Mouse (Mus musculus) kidney, adult 2 months (tissue): Measurements from ENCODE around the gene G3bp2. TPM values are rescaled to one million over a fixed set of nuclear protein-coding genes. Genes with fewer than 3 reads are reported as not detected.
"Not testable (repeated sequence)": the region's sequence is repeated elsewhere in the genome, so short reads cannot be mapped to it uniquely, and the experiment has no call there.

Experiments used
- DNase-seq: peaks from one replicate; pipeline ENCODE4 v3.0.0; 2021
- H3K27ac ChIP-seq: fragments of 200-500 bp; 2 replicates; pipeline ENCODE4 v1.5.1; 2012; ENCODE audit warnings: low read depth, low read length, control low read depth, inconsistent platforms; ENCODE audit not compliant: insufficient read depth
- H3K27me3 ChIP-seq: fragments of 200-500 bp; replicated peaks from 2 replicates; pipeline ENCODE4 v1.6.1; 2012; ENCODE audit warnings: mild to moderate bottlenecking, moderate library complexity, low read length, inconsistent platforms; ENCODE audit not compliant: control insufficient read depth, insufficient read depth
- H3K36me3 ChIP-seq: fragments of 200-500 bp; 2 replicates; pipeline ENCODE4 v1.6.1; 2012; ENCODE audit warnings: mild to moderate bottlenecking, moderate library complexity, low read length, inconsistent platforms; ENCODE audit not compliant: control insufficient read depth, insufficient read depth
- H3K4me1 ChIP-seq: fragments of 200-500 bp; 2 replicates; pipeline ENCODE4 v1.6.1; 2011; ENCODE audit warnings: low read length; ENCODE audit not compliant: control insufficient read depth, insufficient read depth
- H3K4me3 ChIP-seq: fragments of 200-500 bp; 2 replicates; pipeline ENCODE4 v1.5.1; 2011; ENCODE audit warnings: mild to moderate bottlenecking, low read depth, low read length, control low read depth; ENCODE audit not compliant: insufficient read depth
- CTCF ChIP-seq: fragments of 200-500 bp; conservative IDR thresholded peaks from 2 replicates; pipeline ENCODE4 v1.5.1; 2011; ENCODE audit warnings: low read depth, mild to moderate bottlenecking, control low read depth, low read length, moderate library complexity, mixed read lengths; ENCODE audit not compliant: insufficient read depth, insufficient read length
- POLR2A ChIP-seq: fragments of 200-500 bp; IDR thresholded peaks from one replicate; pipeline ENCODE4 v1.6.1; 2011; ENCODE audit warnings: low read depth, low read length, control low read depth
- WGBS: fragments of 180-500 bp; shearing (Covaris S2); methylation state at CpG from one replicate; pipeline ENCODE4 v1.1.7; 2018; 5-methylcytosine and 5-hydroxymethylcytosine counted together
- polyA plus RNA-seq: library from polyadenylated mRNA; depleted of rRNA; stranded (reverse); fragments of >200 nt; gene quantifications from 2 replicates; pipeline ENCODE4 v1.2.3, GENCODE M21; 2012; rRNA removed

The G3bp2 gene
- polyA plus RNA-seq = 15.1 and 20.6 TPM in 2 replicates

GRCm38 (mm10) chr5:92083417-92084038, at the start of gene G3bp2:
Gene G3bp2 (minus strand): TSS chr5:92083719.
- Histone ChIP-seq H3K27ac (peak within 1 kb of the TSS; percentile 80), H3K4me3 (peak within 1 kb of the TSS; percentile 91), H3K27me3 (no peaks in the 10 kb centered on the region), H3K36me3 (no peaks in the 10 kb centered on the region), H3K4me1 (peaks cover 13% of the 10 kb centered on the region)
- TF ChIP-seq POLR2A (peak; percentile 61), CTCF (no peak)
- DNase-seq = peak; percentile 99
- under 1% methylated on average over 65 of the region's 65 CpGs for WGBS

- H3K36me3 ChIP-seq, H3K4me1 ChIP-seq, H3K27me3 ChIP-seq, DNase-seq, H3K4me3 ChIP-seq, H3K27ac ChIP-seq: not testable (repeated sequence)
- 70% methylated on average over 4 of the region's 4 CpGs for WGBS
These were observed 49.5 kb upstream of the G3bp2 start for GRCm38 (mm10) chr5:92133006-92133405.

- H3K4me1 ChIP-seq = no peaks in the 10 kb centered on the region
- DNase-seq = no peak
- no peaks in the 10 kb centered on the region for H3K36me3 ChIP-seq
- TF ChIP-seq CTCF = no peak
- no peak for TF ChIP-seq POLR2A
- no peak overlapping the region for H3K27ac ChIP-seq
- 97% methylated on average over 4 of the region's 4 CpGs for WGBS
- H3K4me3 ChIP-seq = no peak overlapping the region
- H3K27me3 ChIP-seq = no peaks in the 10 kb centered on the region
These were observed 48.6 kb upstream of the G3bp2 start for GRCm38 (mm10) chr5:92132127-92132526.

- H3K36me3 ChIP-seq = no peaks in the 10 kb centered on the region
- TF ChIP-seq POLR2A (no peak), CTCF (no peak)
- H3K27me3 ChIP-seq = no peaks in the 10 kb centered on the region
- no peak overlapping the region for H3K27ac ChIP-seq
- no peak overlapping the region for H3K4me3 ChIP-seq
- 93% methylated on average over 6 of the region's 6 CpGs for WGBS
- no peak for DNase-seq
- no peaks in the 10 kb centered on the region for H3K4me1 ChIP-seq
These were observed 46.6 kb upstream of the G3bp2 start for GRCm38 (mm10) chr5:92130040-92130682.

DNA sequence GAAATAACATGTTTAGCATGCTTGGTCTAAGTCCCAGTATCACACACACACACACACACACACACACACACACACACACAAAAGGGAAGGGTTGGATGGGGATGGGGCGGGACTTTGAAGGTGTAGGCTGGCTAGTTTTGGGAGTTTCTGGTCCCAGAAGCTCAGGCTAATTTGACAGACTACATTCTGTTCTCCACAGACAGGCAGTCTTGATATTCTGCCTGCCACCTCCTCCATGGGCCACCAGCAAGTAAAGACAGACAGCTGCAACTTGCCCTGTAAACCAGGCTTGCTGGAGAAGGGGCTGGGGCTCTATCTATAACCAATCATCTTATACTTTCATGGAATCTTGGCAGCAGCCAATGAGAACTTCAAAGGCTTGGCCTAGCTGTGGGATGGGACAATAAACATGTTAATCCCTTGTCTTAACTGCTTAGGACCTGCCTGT, 45.8 kb upstream of the G3bp2 start:
- Histone ChIP-seq H3K27ac (no peak overlapping the region), H3K4me3 (no peak overlapping the region), H3K36me3 (no peaks in the 10 kb centered on the region), H3K4me1 (no peaks in the 10 kb centered on the region), H3K27me3 (no peaks in the 10 kb centered on the region)
- TF ChIP-seq POLR2A = no peak
- no peak for TF ChIP-seq CTCF
- no peak for DNase-seq
- WGBS = 94% methylated on average over 1 of the region's 1 CpGs

GRCm38 (mm10) chr5:92128570-92128969, 45.1 kb upstream of the G3bp2 start:
- Histone ChIP-seq H3K4me3 (no peak overlapping the region), H3K4me1 (no peaks in the 10 kb centered on the region), H3K36me3 (no peaks in the 10 kb centered on the region), H3K27me3 (no peaks in the 10 kb centered on the region), H3K27ac (no peak overlapping the region)
- TF ChIP-seq CTCF (no peak), POLR2A (no peak)
- peak; percentile 48 for DNase-seq
- 26% methylated on average over 8 of the region's 8 CpGs for WGBS

DNA sequence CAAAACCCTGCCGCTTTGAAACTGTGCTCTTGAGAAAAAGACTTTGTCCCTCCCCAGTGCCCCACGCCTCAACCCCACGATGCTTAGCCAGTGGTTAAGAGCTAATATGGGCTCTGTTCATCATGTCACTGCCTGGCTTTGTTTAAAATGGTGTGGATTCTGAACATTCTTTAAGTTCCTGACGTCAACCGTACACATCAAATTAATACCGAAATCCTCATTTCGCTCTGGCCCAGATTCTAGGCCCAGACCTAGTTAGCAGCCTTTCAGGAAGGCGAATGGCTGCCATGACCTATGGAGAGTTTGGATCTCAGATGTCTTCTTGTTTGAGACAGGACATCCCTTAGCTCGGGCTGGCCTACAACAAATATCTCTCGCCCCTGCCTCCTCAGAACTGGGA, 44.2 kb upstream of the G3bp2 start:
- no peak for DNase-seq
- no peak for TF ChIP-seq POLR2A
- TF ChIP-seq CTCF = no peak
- Histone ChIP-seq H3K27me3 (no peaks in the 10 kb centered on the region), H3K27ac (no peak overlapping the region), H3K4me3 (no peak overlapping the region), H3K36me3 (no peaks in the 10 kb centered on the region), H3K4me1 (no peaks in the 10 kb centered on the region)
- 93% methylated on average over 10 of the region's 10 CpGs for WGBS
